Comparison of ENCODE assay signal across 10 mouse cellular contexts in the genomic region with DNA sequence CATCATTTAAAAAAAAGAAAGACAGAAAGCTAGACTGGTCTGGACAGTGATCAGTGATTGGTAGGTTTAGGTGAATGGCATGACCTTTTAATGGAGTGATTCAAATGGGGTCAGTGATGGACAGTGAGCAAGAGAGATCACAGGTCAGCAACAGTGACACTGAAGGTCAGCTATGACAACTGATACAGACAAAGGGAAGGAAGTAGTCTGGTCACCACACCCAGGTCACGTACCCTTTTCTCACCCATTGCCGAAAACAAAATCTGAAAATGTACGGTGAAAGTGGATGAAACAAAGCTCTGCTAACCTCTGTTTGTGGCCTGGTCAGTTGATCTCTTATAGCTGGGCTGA. TPM values are rescaled to one million over a fixed set of nuclear protein-coding genes. Genes with fewer than 3 reads are reported as not detected.
DNase-seq lines count a peak whose midpoint lies in the region; ATAC-seq and TF ChIP-seq lines count a peak whose summit lies in the region.
"Had no signal": no experiment of that assay in that cellular context is flagged by ENCODE, and none has a peak within 500 bp of the region (broad histone marks: within the 10 kb centered on the region; RNA-seq: fewer than 3 reads in every experiment).

No protein-coding gene starts in this region.

- peaks cover 12% of the 10 kb centered on the region for H3K4me1 ChIP-seq in heart, embryonic 15.5 days (replicated peaks)
- no peaks in the 10 kb centered on the region for H3K4me1 ChIP-seq in liver, postnatal 0 days (ENCODE audit: insufficient read depth)
- H3K4me1 ChIP-seq in liver, embryonic 12.5 days = no peaks in the 10 kb centered on the region
- peaks cover 10% of the 10 kb centered on the region for H3K4me1 ChIP-seq in forebrain, embryonic 15.5 days

- no peak for DNase-seq in heart, postnatal 14 days
- DNase-seq in liver, postnatal 0 days = no peak
- no peak for DNase-seq in Muller cell, postnatal 12 days (ENCODE audit: inconsistent ontology term)
- DNase-seq: thymus, postnatal 4 days had no signal

- ATAC-seq in heart, embryonic 15.5 days (replicated peaks; ENCODE audit: insufficient number of reproducible peaks, insufficient read depth, low FRiP score, low read depth) = no peak; the same call in 1 of the 2 replicates
- ATAC-seq in liver, postnatal 0 days = peak; percentile 59
- no peak for ATAC-seq in liver, embryonic 12.5 days
- no peak for ATAC-seq in forebrain, embryonic 15.5 days (replicated peaks)

- 0 out of 2 replicates have a peak overlapping the region, but pooled peaks have one; percentile 5 for H3K27ac ChIP-seq in heart, embryonic 15.5 days
- H3K27ac ChIP-seq in liver, postnatal 0 days (ENCODE audit: low read depth) = no peak overlapping the region
- H3K27ac ChIP-seq in liver, embryonic 12.5 days = no peak overlapping the region
- H3K27ac ChIP-seq in forebrain, embryonic 15.5 days (replicated peaks) = peak overlapping the region; percentile 20

- TF ChIP-seq POLR2A in myocyte (IDR thresholded peaks at IDR 0.05; ENCODE audit: insufficient read length, low read depth) = no peak

- intact Hi-C loops in heart, postnatal 14 days (cut with DNase I) = no loop called here

- TF ChIP-seq EP300 in liver, postnatal 0 days (IDR thresholded peaks at IDR 0.05; ENCODE audit: low read depth) = no peak

- WGBS in heart, embryonic 15.5 days = 66% methylated on average over 3 of the region's 3 CpGs
- 57% methylated on average over 3 of the region's 3 CpGs for WGBS in liver, postnatal 0 days (ENCODE audit: insufficient replicate concordance)
- 65% methylated on average over 3 of the region's 3 CpGs for WGBS in liver, embryonic 12.5 days (ENCODE audit: insufficient replicate concordance)
- WGBS in forebrain, embryonic 15.5 days = 80% methylated on average over 3 of the region's 3 CpGs

- H3K79me2 ChIP-seq in myocyte (ENCODE audit: control insufficient read depth, insufficient read depth) = no peaks in the 10 kb centered on the region

- no peaks in the 10 kb centered on the region for H3K36me3 ChIP-seq in heart, embryonic 15.5 days
- H3K36me3 ChIP-seq in liver, postnatal 0 days (replicated peaks; ENCODE audit: insufficient read depth, low read length) = no peaks in the 10 kb centered on the region
- no peaks in the 10 kb centered on the region for H3K36me3 ChIP-seq in liver, embryonic 12.5 days
- no peaks in the 10 kb centered on the region for H3K36me3 ChIP-seq in forebrain, embryonic 15.5 days
- H3K36me3 ChIP-seq in myocyte (ENCODE audit: control insufficient read depth, insufficient read depth) = no peaks in the 10 kb centered on the region

- no peak overlapping the region for H3ac ChIP-seq in myocyte (ENCODE audit: control insufficient read depth, insufficient read length)

- H3K9me3 ChIP-seq in heart, embryonic 15.5 days (replicated peaks) = no peaks in the 10 kb centered on the region
- H3K9me3 ChIP-seq in liver, postnatal 0 days (ENCODE audit: low read length) = no peaks in the 10 kb centered on the region
- H3K9me3 ChIP-seq in liver, embryonic 12.5 days (replicated peaks) = no peaks in the 10 kb centered on the region
- H3K9me3 ChIP-seq in forebrain, embryonic 15.5 days = no peaks in the 10 kb centered on the region

- H3K4me3 ChIP-seq in heart, embryonic 15.5 days = no peak overlapping the region
- no peak overlapping the region for H3K4me3 ChIP-seq in liver, postnatal 0 days (ENCODE audit: low read depth, low read length)
- no peak overlapping the region for H3K4me3 ChIP-seq in liver, embryonic 12.5 days
- no peak overlapping the region for H3K4me3 ChIP-seq in forebrain, embryonic 15.5 days
- no peak overlapping the region for H3K4me3 ChIP-seq in myocyte

- H3K4me2 ChIP-seq in heart, embryonic 15.5 days = peak overlapping the region; percentile 34
- H3K4me2 ChIP-seq in liver, postnatal 0 days (ENCODE audit: low read depth, low read length) = no peak overlapping the region
- H3K4me2 ChIP-seq in liver, embryonic 12.5 days = no peak overlapping the region
- 0 out of 2 replicates have a peak overlapping the region, but pooled peaks have one; percentile 11 for H3K4me2 ChIP-seq in forebrain, embryonic 15.5 days (replicated peaks)
- peak overlapping the region; percentile 69 for H3K4me2 ChIP-seq in myocyte (ENCODE audit: low read depth)

- TF ChIP-seq CTCF in liver, postnatal 0 days (IDR thresholded peaks at IDR 0.05; ENCODE audit: low read depth) = no peak

- no peak overlapping the region for H3K9ac ChIP-seq in heart, embryonic 15.5 days
- H3K9ac ChIP-seq in liver, postnatal 0 days (replicated peaks) = no peak overlapping the region
- no peak overlapping the region for H3K9ac ChIP-seq in liver, embryonic 12.5 days
- H3K9ac ChIP-seq in forebrain, embryonic 15.5 days (replicated peaks) = no peak overlapping the region

- H3K27me3 ChIP-seq in heart, embryonic 15.5 days = no peaks in the 10 kb centered on the region
- H3K27me3 ChIP-seq in liver, postnatal 0 days (ENCODE audit: insufficient read depth, low read length) = no peaks in the 10 kb centered on the region
- H3K27me3 ChIP-seq in liver, embryonic 12.5 days (replicated peaks) = no peaks in the 10 kb centered on the region
- no peaks in the 10 kb centered on the region for H3K27me3 ChIP-seq in forebrain, embryonic 15.5 days
- H3K27me3 ChIP-seq in myocyte (ENCODE audit: control insufficient read depth, insufficient read depth, insufficient read length) = no peaks in the 10 kb centered on the region
- H3K27me3 ChIP-seq: megakaryocyte, embryonic 14.5 days had no signal

TF ChIP-seq in myocyte, 11 proteins besides CTCF, POLR2A, EP300 and RAD21:
- TF ChIP-seq SRF (IDR thresholded peaks at IDR 0.05; ENCODE audit: control insufficient read depth, insufficient read length, low read depth) (no peak), REST (IDR thresholded peaks at IDR 0.05; ENCODE audit: insufficient read depth, insufficient read length) (no peak), POLR2AphosphoS2 (IDR thresholded peaks at IDR 0.05; ENCODE audit: insufficient read length, low read depth) (no peak), USF1 (IDR thresholded peaks at IDR 0.05; ENCODE audit: low read depth) (no peak), MYOD1 (IDR thresholded peaks at IDR 0.05; ENCODE audit: control insufficient read depth in 1 of 3, insufficient read length in 2 of 3, low read depth in 2 of 3) (no peak), E2F4 (IDR thresholded peaks at IDR 0.05; ENCODE audit: insufficient read depth) (no peak)

RNA-seq across cellular contexts. Expression of a gene that starts 28.9 kb away (rescaled TPM):
- polyA plus RNA-seq in heart, embryonic 15.5 days (2015; fragmentation: Nextera tagmentation; extraction: Ambion mirVana) = 0.15 and 0.68 TPM in 2 replicates
- under 1 TPM; 0.05 to 0.22 TPM for total RNA-seq in heart, postnatal 14 days (2021)
- polyA plus RNA-seq in liver, postnatal 0 days (2015; fragmentation: Nextera tagmentation; extraction: Ambion mirVana) = not detected in 2 replicates
- not detected in 2 replicates for polyA plus RNA-seq in liver, embryonic 12.5 days (2016; fragmentation: Nextera tagmentation; extraction: Ambion mirVana)
- 1.2 and 1.8 TPM in 2 replicates for polyA plus RNA-seq in forebrain, embryonic 15.5 days (2015; fragmentation: Nextera tagmentation; extraction: Ambion mirVana)
- not detected for polyA plus RNA-seq in myocyte (2012; fragmentation: generic; extraction: Trizol)
- polyA plus RNA-seq: small intestine, adult 2 months had no signal

Comparison
In these comparisons a context has a peak if more than half of its experiments do, and no peak if none do; other contexts are left out.
1. H3K27ac ChIP-seq: peak in heart, embryonic 15.5 days (single experiment) and forebrain, embryonic 15.5 days (single experiment); none in liver, postnatal 0 days (single experiment) and liver, embryonic 12.5 days (single experiment).
2. H3K4me2 ChIP-seq: peak in heart, embryonic 15.5 days (single experiment), forebrain, embryonic 15.5 days (single experiment) and myocyte (single experiment); none in liver, postnatal 0 days (single experiment) and liver, embryonic 12.5 days (single experiment).